Mouse (Mus musculus) left cerebral cortex, adult 2 months (tissue): Measurements from ENCODE around the gene Izumo4. TPM values are rescaled to one million over a fixed set of nuclear protein-coding genes. Genes with fewer than 3 reads are reported as not detected.

Experiments
- DNase-seq, 2 experiments: peaks; one replicate each; pipeline ENCODE4 v3.0.0; 2021 to 2022; ENCODE audit warnings: low spot score in 2 of 2, mixed read lengths in 1 of 2; ENCODE audit errors: extremely low spot score in 1 of 2
- H3K27ac ChIP-seq: fragments of 200-600 bp; 2 replicates; pipeline ENCODE4 v1.8.1; 2022
- H3K4me3 ChIP-seq: fragments of 200-600 bp; 2 replicates; pipeline ENCODE4 v1.8.1; 2022
- CTCF ChIP-seq: fragments of 200-600 bp; IDR thresholded peaks from 2 replicates; pipeline ENCODE4 v1.8.1; 2022; ENCODE audit warnings: antibody characterized with exemption, mild to moderate bottlenecking, moderate library complexity
- intact Hi-C: fragments of 180-260 bp; cut with DNase I; formaldehyde crosslinking; loops from one replicate; pipeline ENCODE4 v1.15.1; 2025
- total RNA-seq, 2 experiments: library from RNA; stranded (reverse); gene quantifications; 2 replicates each; pipeline ENCODE4 v1.2.3; 2021

Izumo4 gene
- total RNA-seq, 2 experiments from 2014 or later: 45.0 to 46.0 TPM

DNA sequence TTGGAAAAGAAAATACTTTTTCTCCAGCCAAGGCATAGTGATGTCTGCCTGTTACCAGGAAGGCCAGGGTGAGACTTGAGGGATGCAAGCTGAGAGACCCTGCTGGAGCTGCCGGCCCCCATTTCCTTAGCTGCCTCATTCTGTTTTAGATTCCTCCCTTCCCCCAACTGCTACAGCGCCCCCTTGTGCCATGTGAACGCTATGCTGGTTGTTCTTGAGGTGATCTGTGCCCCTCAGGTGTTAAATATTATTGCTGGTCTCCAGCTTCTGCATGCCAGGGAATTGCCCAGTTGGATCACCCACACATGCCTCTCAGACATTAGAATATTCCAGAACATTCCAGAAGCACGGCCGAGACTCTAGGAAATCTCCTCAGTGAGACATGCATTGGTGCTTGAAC, 40.8 kb upstream of the Izumo4 start:
- peak; percentile 66 for TF ChIP-seq CTCF
- no peak for DNase-seq
- Histone ChIP-seq H3K4me3 (no peak overlapping the region), H3K27ac (no peak overlapping the region)
- intact Hi-C loops: no loop called here

DNA sequence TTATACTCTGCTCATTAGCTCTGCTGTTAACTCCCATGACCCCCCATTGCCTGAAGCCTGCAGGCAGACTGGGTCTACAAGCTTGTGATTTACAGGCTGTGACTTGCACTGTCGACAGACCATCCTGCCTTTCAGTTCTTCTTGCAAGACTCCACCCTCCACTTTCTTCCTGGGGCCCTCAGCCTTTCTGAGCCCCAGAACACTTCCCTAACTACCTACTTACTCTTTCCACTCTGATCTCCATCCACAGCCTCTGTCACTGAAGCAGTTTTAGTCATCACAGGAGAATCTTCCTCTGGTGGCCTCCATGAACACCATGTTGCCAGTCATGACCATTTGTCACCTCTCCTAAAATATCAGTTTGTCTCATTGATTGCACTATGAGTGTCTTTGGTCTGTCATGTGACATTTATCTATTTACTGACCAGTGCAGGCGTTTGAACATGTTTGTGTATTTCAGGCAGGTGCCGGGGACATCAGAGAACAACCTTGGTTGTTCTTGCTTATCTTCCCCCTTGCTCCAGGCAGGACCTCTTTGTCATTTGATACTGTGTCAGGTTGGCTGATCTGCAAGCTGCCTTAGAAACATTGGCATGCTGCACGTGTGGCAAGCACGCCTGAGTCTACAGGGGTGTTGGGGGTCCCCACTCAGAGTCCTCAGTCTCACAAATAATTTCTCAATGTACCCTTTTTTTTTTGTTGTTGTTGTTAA, 38.3 kb upstream of the Izumo4 start:
- Histone ChIP-seq H3K27ac (no peak overlapping the region), H3K4me3 (no peak overlapping the region)
- no peak for TF ChIP-seq CTCF
- DNase-seq: no peak
- intact Hi-C loops: no loop called here

DNA sequence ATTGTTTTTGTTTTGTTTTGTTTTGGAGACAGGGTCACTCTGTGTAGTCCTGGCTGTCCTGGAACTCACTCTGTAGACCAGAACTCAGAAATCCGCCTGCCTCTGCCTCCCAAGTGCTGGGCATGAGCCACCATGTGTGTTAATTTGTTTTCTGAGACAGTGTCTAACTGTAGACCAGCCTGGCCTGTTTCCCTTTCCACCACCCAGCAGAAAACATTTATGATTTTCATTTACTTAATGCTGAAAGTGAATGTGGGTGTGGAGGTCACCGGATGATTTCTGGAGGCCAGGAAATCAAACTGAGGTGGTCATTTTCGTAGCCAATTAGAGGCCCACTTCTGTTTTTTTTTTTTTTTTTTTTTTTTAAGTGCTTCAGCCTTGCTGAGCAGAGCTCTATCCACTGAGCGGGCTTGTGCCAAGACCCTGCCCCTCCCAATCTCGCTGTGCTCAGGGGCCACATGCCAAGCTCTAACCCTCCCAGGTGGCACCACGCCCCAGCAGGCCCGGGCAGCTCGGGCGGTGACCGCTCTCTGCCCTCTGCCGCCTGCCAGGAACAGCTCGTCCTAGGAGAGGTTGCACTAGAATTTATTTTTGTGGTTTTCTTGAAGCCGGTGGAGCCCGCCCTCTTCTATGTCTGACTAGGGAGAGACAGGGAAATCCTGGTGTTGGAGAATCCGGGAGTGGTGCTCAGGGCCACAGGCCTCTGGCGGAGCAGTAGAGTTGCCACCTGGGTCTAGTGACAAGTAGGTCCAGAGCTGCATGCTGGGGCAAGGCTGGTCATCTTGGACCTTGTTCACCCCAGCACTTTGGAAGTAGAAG, 37.6 kb upstream of the Izumo4 start:
- no peak for DNase-seq
- no peak for TF ChIP-seq CTCF
- intact Hi-C loops: no loop called here
- peak overlapping the region; percentile 75 for H3K27ac ChIP-seq
- H3K4me3 ChIP-seq: no peak overlapping the region; the same call in 1 of the 2 replicates

DNA sequence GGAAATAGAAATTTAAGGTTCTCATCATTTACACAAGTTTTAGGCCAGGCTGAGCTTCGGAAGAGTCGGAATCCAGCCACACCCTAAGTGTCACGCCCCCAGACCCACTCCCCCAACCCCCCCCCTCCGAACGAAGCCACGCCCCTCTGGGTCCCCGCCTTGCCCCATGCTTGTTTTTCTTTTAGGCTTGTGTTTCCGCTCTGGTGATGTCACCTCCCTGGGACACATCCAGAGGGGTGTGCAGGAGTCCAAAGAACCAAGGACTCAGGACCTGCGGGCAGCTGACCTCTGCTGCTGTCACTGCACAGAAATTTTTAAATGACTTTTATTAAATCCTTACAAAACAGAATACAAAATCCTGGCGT, 37.0 kb upstream of the Izumo4 start:
- intact Hi-C loops: no loop called here
- DNase-seq: no peak
- H3K4me3 ChIP-seq: no peak overlapping the region
- no peak for TF ChIP-seq CTCF
- peak overlapping the region; percentile 75 for H3K27ac ChIP-seq

DNA sequence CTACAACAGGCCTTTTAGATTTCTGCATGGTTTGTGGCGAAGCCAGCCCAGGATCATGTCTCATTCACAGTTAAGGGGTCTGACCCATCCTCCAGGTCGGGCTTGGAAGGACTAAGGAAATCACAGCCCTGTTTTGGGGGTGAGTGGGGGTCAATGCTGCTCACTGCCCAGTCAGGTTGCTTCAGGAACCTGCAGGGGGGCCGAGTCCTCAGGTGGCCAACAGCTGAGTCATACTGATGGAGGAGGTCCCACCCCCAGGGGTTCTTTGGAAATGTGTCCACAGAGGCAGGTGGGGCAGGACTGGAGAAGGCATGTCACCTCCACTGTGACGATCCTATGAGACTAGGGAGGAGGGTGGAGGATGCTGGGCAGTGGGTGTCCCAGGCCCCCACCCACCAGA, 36.5 kb upstream of the Izumo4 start:
- intact Hi-C loops: no loop called here

DNA sequence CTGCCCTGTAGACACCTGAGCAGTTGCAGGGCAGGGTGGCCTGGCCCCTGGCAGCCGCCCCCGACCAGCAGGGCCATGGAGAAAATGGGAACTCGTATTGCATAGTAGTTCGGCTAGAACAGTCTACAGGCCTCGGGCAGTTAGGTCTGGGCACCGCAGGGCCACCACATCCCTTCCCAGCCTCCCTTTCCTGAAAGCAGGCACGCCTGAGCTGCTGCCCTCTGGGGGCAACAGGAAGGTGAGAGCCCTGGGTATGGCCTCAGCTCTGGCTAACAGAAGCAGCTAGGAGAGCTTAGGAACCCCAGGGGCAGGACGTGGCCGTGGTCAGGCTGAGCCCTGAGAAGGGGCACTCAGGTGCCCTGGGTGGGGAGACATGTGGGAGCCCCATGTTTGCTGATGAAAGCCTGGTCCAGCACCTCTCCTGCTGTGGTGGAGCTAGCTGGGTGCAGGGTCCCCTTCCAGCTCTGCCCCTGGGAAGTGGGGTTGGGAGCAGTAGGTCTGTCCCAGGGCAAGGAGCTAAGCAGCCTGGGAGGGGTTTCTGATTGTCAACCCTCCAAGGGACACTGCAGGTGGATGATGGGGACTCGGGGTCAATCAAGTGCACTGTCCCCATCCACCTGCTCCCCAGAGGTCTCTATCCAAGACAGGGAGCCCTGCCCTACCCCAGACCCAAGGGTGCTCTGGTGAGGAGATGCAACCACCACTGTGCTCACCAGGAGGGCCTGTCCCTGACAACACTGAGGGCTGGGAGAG, 35.8 kb upstream of the Izumo4 start:
- Histone ChIP-seq H3K27ac (0 out of 2 replicates have a peak overlapping the region, but pooled peaks have one; percentile 53), H3K4me3 (no peak overlapping the region)
- no peak for DNase-seq
- no peak for TF ChIP-seq CTCF
- intact Hi-C loops: no loop called here

More for the DNA sequence above, 36.5 kb upstream of the Izumo4 start:
- no peak for DNase-seq
- Histone ChIP-seq H3K4me3 (no peak overlapping the region), H3K27ac (peak overlapping the region; percentile 53)
- no peak for TF ChIP-seq CTCF

DNA sequence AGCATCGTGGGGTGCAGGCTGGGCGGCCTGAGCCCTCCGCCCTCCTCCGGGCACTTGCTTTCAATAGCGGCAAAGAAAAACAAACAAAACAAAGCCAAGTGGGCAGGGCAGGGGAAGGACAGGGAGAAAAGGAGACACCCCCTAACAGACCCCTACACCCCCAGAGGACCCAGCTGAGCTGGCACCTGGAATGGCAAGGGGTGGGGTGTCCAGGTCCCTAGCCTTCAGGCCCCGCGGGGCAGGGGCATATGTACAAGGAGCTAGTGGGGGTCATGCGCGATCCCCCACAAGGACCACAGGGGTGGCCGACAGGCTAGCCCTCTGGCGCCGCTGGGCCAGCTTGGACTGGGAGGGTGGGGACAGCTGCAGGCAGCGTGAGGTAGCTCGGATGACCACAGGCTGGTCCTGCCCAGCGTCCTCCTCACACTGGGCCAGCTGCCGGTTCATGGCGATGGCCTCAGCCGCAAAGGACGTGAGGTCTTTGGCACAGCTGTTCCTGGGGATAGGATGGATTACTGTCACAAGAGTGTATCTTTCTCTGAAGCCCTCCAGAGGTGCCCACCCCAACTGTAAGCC, 35.1 kb upstream of the Izumo4 start:
- Histone ChIP-seq H3K4me3 (no peak overlapping the region), H3K27ac (no peak overlapping the region)
- no peak for DNase-seq
- intact Hi-C loops: no loop called here
- no peak for TF ChIP-seq CTCF

DNA sequence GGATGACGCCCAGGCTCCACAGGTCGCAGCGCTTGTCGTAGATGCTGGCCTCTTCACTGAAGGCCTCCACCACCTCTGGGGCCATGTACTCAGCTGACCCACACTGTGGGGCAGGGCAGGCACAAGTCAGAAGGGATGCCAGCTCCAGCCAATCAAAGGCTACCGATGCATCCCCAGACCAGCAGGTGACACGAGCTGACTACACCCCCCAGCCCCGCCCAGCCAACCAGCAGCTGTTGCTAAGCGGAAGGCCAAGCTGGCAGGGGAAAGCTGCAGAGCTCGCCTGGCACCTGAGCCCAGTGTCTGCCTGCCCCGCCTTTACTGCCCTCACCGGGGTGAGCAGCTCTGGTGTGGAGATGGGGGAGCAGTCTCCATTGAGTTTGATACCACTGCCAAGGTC, 33.4 kb upstream of the Izumo4 start:
- intact Hi-C loops: no loop called here
- no peak for DNase-seq
- H3K27ac ChIP-seq: no peak overlapping the region
- H3K4me3 ChIP-seq: no peak overlapping the region
- no peak for TF ChIP-seq CTCF

DNA sequence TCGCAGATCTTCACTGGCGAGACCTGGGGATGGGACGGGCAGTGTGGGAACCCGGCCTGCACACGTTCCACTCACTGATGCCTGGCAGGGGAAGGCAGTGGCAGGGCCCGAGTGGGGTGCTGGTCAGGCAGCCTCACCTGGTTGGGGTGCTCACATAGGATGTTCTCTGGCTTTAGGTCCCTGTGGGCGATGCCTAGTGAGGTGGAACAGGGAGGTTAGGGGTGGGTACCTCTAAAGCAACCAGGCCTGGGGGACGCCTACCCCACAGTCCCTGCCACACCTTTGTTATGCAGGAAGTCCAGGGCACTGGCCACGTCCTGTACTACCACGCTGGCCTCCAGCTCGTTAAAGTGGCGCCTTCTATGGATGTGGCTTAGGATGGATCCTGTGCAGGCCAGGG, 33.0 kb upstream of the Izumo4 start:
- no peak for TF ChIP-seq CTCF
- H3K27ac ChIP-seq: no peak overlapping the region
- DNase-seq: no peak
- intact Hi-C loops: no loop called here
- H3K4me3 ChIP-seq: no peak overlapping the region

DNA sequence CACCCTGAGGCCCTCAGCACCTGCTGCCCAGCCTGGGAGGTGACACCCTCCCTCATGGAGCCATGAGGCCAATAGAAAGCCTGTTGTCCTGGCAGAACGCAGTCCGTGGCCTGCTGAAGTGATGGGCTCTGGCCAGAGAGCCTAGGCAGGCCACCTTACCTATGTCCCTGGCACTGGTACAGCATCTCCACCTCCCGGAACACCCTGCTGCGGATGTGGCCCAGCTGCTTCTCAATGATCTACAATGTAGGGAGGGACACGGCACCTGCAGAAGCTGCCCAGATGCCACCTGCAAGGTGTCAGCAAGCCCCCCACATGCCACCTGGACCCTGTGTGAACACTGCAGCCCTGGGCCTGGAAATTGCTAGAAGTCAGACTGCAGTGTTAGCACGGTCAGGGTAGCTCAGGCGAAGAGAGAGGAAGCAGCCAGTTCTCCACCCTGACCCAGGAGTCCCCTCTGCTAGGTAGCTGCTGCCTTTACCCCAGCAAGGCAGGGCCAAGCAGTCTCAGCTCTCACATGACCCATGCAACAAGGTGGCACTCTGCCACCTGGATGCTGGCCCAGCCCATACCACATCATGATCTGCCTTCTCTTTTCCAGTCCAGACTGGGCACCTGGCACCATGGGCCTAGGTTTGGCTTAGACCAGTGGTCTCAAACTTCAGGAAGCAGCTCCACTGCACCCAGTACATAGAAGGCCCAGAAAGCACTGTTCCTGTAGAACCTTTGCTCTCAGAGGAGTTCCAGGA, 32.1 kb upstream of the Izumo4 start:
- no peak overlapping the region for H3K4me3 ChIP-seq
- no peak for DNase-seq
- intact Hi-C loops: no loop called here
- H3K27ac ChIP-seq: no peak overlapping the region
- TF ChIP-seq CTCF: no peak

DNA sequence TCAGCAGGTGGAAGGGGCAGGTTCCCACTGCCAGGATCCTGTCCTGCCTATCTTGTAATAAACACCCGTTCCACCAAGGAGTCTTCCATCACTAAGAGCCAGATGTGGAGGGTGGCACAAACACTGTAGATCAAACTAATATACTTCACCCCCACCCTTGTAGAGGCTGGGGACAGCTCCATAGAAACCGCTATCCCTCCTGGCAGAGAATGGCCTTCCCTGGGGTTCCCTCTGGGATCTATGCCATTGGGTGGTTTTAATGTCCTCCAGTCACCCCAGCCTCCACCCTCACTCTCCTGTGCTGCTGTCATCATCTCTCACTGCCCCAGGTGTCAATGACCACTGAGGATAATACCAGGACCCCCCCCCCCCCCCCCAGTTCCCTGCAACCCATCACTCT, 31.5 kb upstream of the Izumo4 start:
- no peak for DNase-seq
- Histone ChIP-seq H3K27ac (no peak overlapping the region), H3K4me3 (no peak overlapping the region)
- intact Hi-C loops: no loop called here
- TF ChIP-seq CTCF: no peak
